Mouse (Mus musculus) CH12.LX (cell line): Measurements from ENCODE around the gene Sugp1. TPM values are rescaled to one million over a fixed set of nuclear protein-coding genes. Genes with fewer than 3 reads are reported as not detected.
"Not testable (repeated sequence)": the region's sequence is repeated elsewhere in the genome, so short reads cannot be mapped to it uniquely, and the experiment has no call there.

Experiments used
- DNase-seq: peaks from one replicate; pipeline ENCODE4 v3.0.0-alpha.2; 2013; ENCODE audit errors: extremely low read depth
- H3K27ac ChIP-seq: 2 replicates; pipeline ENCODE4 v1.5.1; 2012; ENCODE audit warnings: low read depth, mild to moderate bottlenecking, control low read depth, moderate library complexity; ENCODE audit not compliant: insufficient read depth
- H3K27me3 ChIP-seq: replicated peaks from 2 replicates; pipeline ENCODE3; 2012; ENCODE audit warnings: inconsistent platforms
- H3K36me3 ChIP-seq, 2 experiments: replicated peaks in 1 of 2; 2 replicates each; pipeline versions ENCODE3 to v1.6.1; 2012; ENCODE audit warnings: inconsistent platforms in 1 of 2, low read length in 1 of 2, mild to moderate bottlenecking in 1 of 2, mixed read lengths in 1 of 2, moderate library complexity in 1 of 2; ENCODE audit not compliant: control insufficient read depth in 1 of 2, insufficient read depth in 1 of 2
- H3K4me1 ChIP-seq, 2 experiments: 2 replicates each; pipeline ENCODE4 v1.6.1; 2012; ENCODE audit warnings: inconsistent platforms in 1 of 2, moderate library complexity in 1 of 2; ENCODE audit not compliant: insufficient read depth in 2 of 2, control insufficient read depth in 1 of 2
- H3K4me2 ChIP-seq: 2 replicates; pipeline ENCODE4 v1.6.1; 2012; ENCODE audit warnings: low read depth, mild to moderate bottlenecking, control low read depth; ENCODE audit not compliant: poor library complexity, insufficient read depth, severe bottlenecking
- H3K4me3 ChIP-seq, 3 experiments: fragments of 150-350 bp in 1 of 3; sonication (generic) in 1 of 3; replicated peaks in 1 of 3; 2 replicates each; pipeline versions ENCODE3 to v1.5.1; 2011 to 2012; ENCODE audit warnings: low read depth in 2 of 3, low read length in 2 of 3, mild to moderate bottlenecking in 2 of 3, moderate library complexity in 2 of 3, control low read depth in 1 of 3, improper control_type of control experiment in 1 of 3, inconsistent platforms in 1 of 3, mixed read lengths in 1 of 3; ENCODE audit not compliant: poor library complexity in 1 of 3
- H3K79me2 ChIP-seq: replicated peaks from 2 replicates; pipeline ENCODE4 v1.6.1; 2012; ENCODE audit warnings: mild to moderate bottlenecking, moderate library complexity; ENCODE audit not compliant: control insufficient read depth, poor library complexity, insufficient read depth, severe bottlenecking; ENCODE audit errors: extremely low read depth
- H3K9ac ChIP-seq: 2 replicates; pipeline ENCODE4 v1.6.1; 2012; ENCODE audit warnings: low read depth, mild to moderate bottlenecking, control low read depth, moderate library complexity; ENCODE audit not compliant: insufficient read depth
- H3K9me3 ChIP-seq: replicated peaks from 2 replicates; pipeline ENCODE3; 2012; ENCODE audit warnings: low read length, inconsistent platforms, mixed read lengths
- CTCF ChIP-seq, 2 experiments: IDR thresholded peaks in 1 of 2; conservative IDR thresholded peaks in 1 of 2; 2 replicates each; pipeline ENCODE4 v1.5.1; 2011 to 2012; ENCODE audit warnings: low read depth in 2 of 2, low read length in 2 of 2, improper control_type of control experiment in 1 of 2, inconsistent platforms in 1 of 2, mild to moderate bottlenecking in 1 of 2, moderate library complexity in 1 of 2
- EP300 ChIP-seq: IDR thresholded peaks from 2 replicates; pipeline ENCODE4 v1.6.1; 2011; ENCODE audit warnings: low read length, improper control_type of control experiment
- HCFC1 ChIP-seq: IDR thresholded peaks from 2 replicates; pipeline ENCODE4 v1.6.1; 2012; ENCODE audit warnings: low read depth, mild to moderate bottlenecking, inconsistent platforms, low read length, improper control_type of control experiment
- KAT2A ChIP-seq: IDR thresholded peaks from 2 replicates; pipeline ENCODE4 v1.6.1; 2012; ENCODE audit warnings: low read length, improper control_type of control experiment, inconsistent platforms; ENCODE audit not compliant: insufficient replicate concordance
- MAZ ChIP-seq: IDR thresholded peaks from 2 replicates; pipeline ENCODE4 v1.6.1; 2012; ENCODE audit warnings: low read depth, mild to moderate bottlenecking, inconsistent platforms, low read length, improper control_type of control experiment, moderate library complexity
- NRF1 ChIP-seq: IDR thresholded peaks from 2 replicates; pipeline ENCODE4 v1.6.1; 2014; ENCODE audit warnings: low read depth, mild to moderate bottlenecking, inconsistent platforms, low read length, improper control_type of control experiment, moderate library complexity
- POLR2A ChIP-seq: IDR thresholded peaks from 2 replicates; pipeline ENCODE4 v1.6.1; 2011; ENCODE audit warnings: low read depth, mild to moderate bottlenecking, improper control_type of control experiment, low read length
- POLR2AphosphoS2 ChIP-seq: IDR thresholded peaks from 2 replicates; pipeline ENCODE4 v1.6.1; 2011; ENCODE audit warnings: low read depth, low read length, improper control_type of control experiment
- SIN3A ChIP-seq: IDR thresholded peaks from 2 replicates; pipeline ENCODE4 v1.6.1; 2012; ENCODE audit warnings: low read length, improper control_type of control experiment, inconsistent platforms
- SMC3 ChIP-seq: IDR thresholded peaks from 2 replicates; pipeline ENCODE4 v1.6.1; 2011; ENCODE audit warnings: low read depth, low read length, improper control_type of control experiment
- TCF12 ChIP-seq: IDR thresholded peaks from 2 replicates; pipeline ENCODE4 v1.6.1; 2014; ENCODE audit warnings: low read depth, mild to moderate bottlenecking, inconsistent platforms, low read length, improper control_type of control experiment
- UBTF ChIP-seq: IDR thresholded peaks from 2 replicates; pipeline ENCODE4 v1.6.1; 2012; ENCODE audit warnings: low read depth, mild to moderate bottlenecking, inconsistent platforms, low read length, improper control_type of control experiment, moderate library complexity
- USF1 ChIP-seq: IDR thresholded peaks from 2 replicates; pipeline ENCODE4 v1.6.1; 2014; ENCODE audit warnings: low read depth, mild to moderate bottlenecking, inconsistent platforms, low read length, improper control_type of control experiment
- ZKSCAN1 ChIP-seq: IDR thresholded peaks from 2 replicates; pipeline ENCODE4 v1.6.1; 2012; ENCODE audit warnings: low read depth, inconsistent platforms, low read length, improper control_type of control experiment, borderline replicate concordance
- ZMIZ1 ChIP-seq: IDR thresholded peaks from 2 replicates; pipeline ENCODE4 v1.6.1; 2012; ENCODE audit warnings: low read depth, mild to moderate bottlenecking, inconsistent platforms, low read length, improper control_type of control experiment
- ZNF384 ChIP-seq: IDR thresholded peaks from 2 replicates; pipeline ENCODE4 v1.6.1; 2012; ENCODE audit warnings: low read depth, low read length, improper control_type of control experiment, inconsistent platforms
- dilution Hi-C: fragments of 300-500 bp; cut with MboI; formaldehyde crosslinking; loops from 2 replicates; pipeline ENCODE4 v1.14.3; 2020; ENCODE audit warnings: low sequenced_read_pairs; ENCODE audit not compliant: extremely low pct_unique_long_range_greater_than_20kb, extremely low pct_ligation_motif_present
- in situ Hi-C: fragments of 300-500 bp; cut with MboI; formaldehyde crosslinking; loops from 3 replicates; pipeline ENCODE4 v1.14.3; 2019; ENCODE audit warnings: low sequenced_read_pairs, low pct_ligation_motif_present, low pct_unique_long_range_greater_than_20kb, mixed read lengths
- polyA plus RNA-seq: library from polyadenylated mRNA; unstranded; fragments of >175 nt; gene quantifications from 2 replicates; pipeline ENCODE4 v1.2.1, GENCODE M21; 2012; ENCODE audit warnings: low read depth; ENCODE audit not compliant: insufficient read length
- total RNA-seq, 2 experiments: library from RNA; depleted of rRNA; stranded (reverse); fragments of 300-350 nt in 1 of 2; fragments of >200 nt in 1 of 2; gene quantifications; 2 replicates each; pipeline ENCODE4 v1.2.3; 2012 to 2014

Gene Sugp1
- total and polyA plus RNA-seq, 3 experiments, result 5.3 to 43.9 (median 21.8) TPM

GRCm38 (mm10) chr8:70049662-70050061 is 7.0 kb downstream of the Sugp1 start:
- no peaks in the 10 kb centered on the region for H3K9me3 ChIP-seq
- H3K36me3 ChIP-seq, result peaks cover 45 to 69% of the 10 kb centered on the region in 2 experiments
- no peak overlapping the region for H3K27ac ChIP-seq
- no peak overlapping the region for H3K9ac ChIP-seq
- no peak overlapping the region for H3K4me2 ChIP-seq
- no peak for DNase-seq
- H3K27me3 ChIP-seq, result no peaks in the 10 kb centered on the region
- no peak for TF ChIP-seq SMC3
- no peak for TF ChIP-seq ZKSCAN1
- no peak for TF ChIP-seq ZMIZ1
- TF ChIP-seq NRF1, result no peak
- TF ChIP-seq UBTF, result no peak
- TF ChIP-seq HCFC1, result no peak
- no peak for TF ChIP-seq TCF12
- TF ChIP-seq EP300, result no peak
- no peak for TF ChIP-seq MAZ
- no peak for TF ChIP-seq SIN3A
- TF ChIP-seq POLR2AphosphoS2, result no peak
- TF ChIP-seq, all 38 proteins: peak for 0
- in situ Hi-C loops (no loop called here), dilution Hi-C loops (no loop called here)
- Histone ChIP-seq H3K4me1 (peaks cover 0 to 8% of the 10 kb centered on the region in 2 experiments; a peak in 1 of 4 replicates), H3K4me3 (no peak overlapping the region), H3K79me2 (peaks cover 35% of the 10 kb centered on the region)

- not testable (repeated sequence) for H3K27me3 ChIP-seq, H3K9ac ChIP-seq, DNase-seq, H3K27ac ChIP-seq, H3K9me3 ChIP-seq
- peaks cover 49 to 74% of the 10 kb centered on the region in 2 experiments for H3K36me3 ChIP-seq
- TF ChIP-seq ZNF384 (peak; percentile 36; the same call in 1 of the 2 replicates), CTCF (conservative IDR thresholded peaks at IDR 0.05 in 1 of 2, IDR thresholded peaks at IDR 0.05 in 1 of 2; ENCODE audit: low read depth in 2 of 2, low read length in 2 of 2) (peak in 1 of 2 experiments; percentile 17; a peak in 2 of 4 replicates)
- TF ChIP-seq, all 38 proteins: peak for 2; not testable (repeated sequence) for 36
- H3K4me3 ChIP-seq, dilution Hi-C loops, H3K4me2 ChIP-seq, in situ Hi-C loops: not testable (repeated sequence)
- Histone ChIP-seq H3K4me1 (peaks cover 0 to 14% of the 10 kb centered on the region in 2 experiments; a peak in 1 of 4 replicates), H3K79me2 (peaks cover 29% of the 10 kb centered on the region)
Measured at GRCm38 (mm10) chr8:70050434-70050833, 7.8 kb downstream of the Sugp1 start.

GRCm38 (mm10) chr8:70057721-70058120 is 15.1 kb downstream of the Sugp1 start:
- Histone ChIP-seq H3K9ac (no peak overlapping the region), H3K27ac (no peak overlapping the region), H3K4me3 (no peak overlapping the region), H3K4me1 (peaks cover 0 to 11% of the 10 kb centered on the region in 2 experiments; a peak in 1 of 4 replicates), H3K27me3 (no peaks in the 10 kb centered on the region), H3K36me3 (peaks cover 73 to 89% of the 10 kb centered on the region in 2 experiments), H3K79me2 (no peaks in the 10 kb centered on the region), H3K9me3 (no peaks in the 10 kb centered on the region), H3K4me2 (no peak overlapping the region)
- TF ChIP-seq KAT2A (no peak), SMC3 (no peak), POLR2A (no peak), USF1 (no peak)
- DNase-seq, result no peak
- in situ Hi-C loops, result no loop called here
- dilution Hi-C loops, result no loop called here
